Mouse (Mus musculus) heart, embryonic 15.5 days (tissue): ENCODE measurements around the gene Pak1. TPM values are rescaled to one million over a fixed set of nuclear protein-coding genes. Genes with fewer than 3 reads are reported as not detected.

Experiments used
- ATAC-seq: fragments of 200-750 bp; cut with Nextera tagmentation; replicated peaks from 2 replicates; pipeline ENCODE4 v1.8.0; 2017; ENCODE audit warnings: low read depth, moderate TSS enrichment; ENCODE audit not compliant: insufficient number of reproducible peaks, insufficient read depth, low FRiP score
- H3K27ac ChIP-seq: fragments of 300-500 bp; sonication (generic); 2 replicates; pipeline ENCODE4 v1.5.1; 2015; ENCODE audit warnings: mild to moderate bottlenecking, inconsistent platforms
- H3K27me3 ChIP-seq: fragments of 300-500 bp; sonication (generic); 2 replicates; pipeline ENCODE4 v1.6.1; 2015; ENCODE audit warnings: inconsistent platforms
- H3K36me3 ChIP-seq: fragments of 300-500 bp; sonication (generic); 2 replicates; pipeline ENCODE4 v1.6.1; 2015; ENCODE audit warnings: mild to moderate bottlenecking, inconsistent platforms
- H3K4me1 ChIP-seq: fragments of 300-500 bp; sonication (generic); replicated peaks from 2 replicates; pipeline ENCODE4 v1.6.1; 2015; ENCODE audit warnings: inconsistent platforms
- H3K4me2 ChIP-seq: fragments of 300-500 bp; sonication (generic); 2 replicates; pipeline ENCODE4 v1.6.1; 2015; ENCODE audit warnings: inconsistent platforms, mild to moderate bottlenecking, moderate library complexity
- H3K4me3 ChIP-seq: fragments of 300-500 bp; sonication (generic); 2 replicates; pipeline ENCODE4 v1.5.1; 2015; ENCODE audit warnings: mild to moderate bottlenecking, inconsistent platforms
- H3K9ac ChIP-seq: fragments of 300-500 bp; sonication (generic); 2 replicates; pipeline ENCODE4 v1.6.1; 2015; ENCODE audit warnings: mild to moderate bottlenecking, inconsistent platforms
- H3K9me3 ChIP-seq: fragments of 300-500 bp; sonication (generic); replicated peaks from 2 replicates; pipeline ENCODE4 v1.6.1; 2016; ENCODE audit warnings: inconsistent platforms
- WGBS: fragments of 180-500 bp; shearing (Covaris S2); methylation state at CpG from one replicate; pipeline ENCODE4 v1.1.7; 2015; ENCODE audit warnings: mixed read lengths; 5-methylcytosine and 5-hydroxymethylcytosine counted together
- polyA plus RNA-seq: library from polyadenylated mRNA; unstranded; fragments of >200 nt; fragmentation: Nextera tagmentation; extraction: Ambion mirVana; gene quantifications from 2 replicates; pipeline ENCODE4 v1.2.1, GENCODE M21; 2015

Pak1 gene
- polyA plus RNA-seq, 1 experiment from 2014 or later: 2.7 TPM

- 77% methylated on average over 5 of the region's 5 CpGs for WGBS
- H3K9ac ChIP-seq: no peak overlapping the region
- H3K9me3 ChIP-seq: no peaks in the 10 kb centered on the region
- no peak overlapping the region for H3K4me3 ChIP-seq
- no peaks in the 10 kb centered on the region for H3K36me3 ChIP-seq
- H3K27me3 ChIP-seq: no peaks in the 10 kb centered on the region
- ATAC-seq: no peak
- H3K4me2 ChIP-seq: no peak overlapping the region
- H3K4me1 ChIP-seq: peaks cover 2% of the 10 kb centered on the region; the same call in 1 of the 2 replicates
- no peak overlapping the region for H3K27ac ChIP-seq
Measured at GRCm38 (mm10) chr7:97867866-97868265, 79.5 kb downstream of the Pak1 start.

DNA sequence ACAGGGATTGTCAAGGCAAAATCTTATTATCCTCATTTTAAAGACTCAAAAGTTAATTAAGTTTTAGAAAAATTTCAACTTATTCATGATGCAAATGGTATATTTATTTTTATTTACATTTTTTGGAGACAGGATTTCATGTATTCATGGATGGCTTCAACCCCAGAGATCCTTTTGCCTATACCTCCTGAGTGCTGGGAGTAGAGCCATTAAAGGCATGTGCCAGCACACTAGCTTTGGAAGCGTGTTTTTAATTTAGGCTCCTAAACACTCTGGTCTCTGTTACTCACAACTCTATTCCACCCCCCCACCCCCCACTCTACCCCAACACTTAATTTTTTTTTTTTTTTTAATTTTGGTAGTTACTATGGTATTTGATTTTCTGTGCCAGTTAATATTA lies 80.4 kb downstream of the Pak1 start:
- H3K9me3 ChIP-seq: no peaks in the 10 kb centered on the region
- no peaks in the 10 kb centered on the region for H3K36me3 ChIP-seq
- no peak overlapping the region for H3K4me2 ChIP-seq
- ATAC-seq: no peak
- H3K9ac ChIP-seq: no peak overlapping the region
- no peaks in the 10 kb centered on the region for H3K27me3 ChIP-seq
- H3K4me1 ChIP-seq: peaks cover 2% of the 10 kb centered on the region; the same call in 1 of the 2 replicates
- H3K4me3 ChIP-seq: no peak overlapping the region
- WGBS: 85% methylated on average over 1 of the region's 1 CpGs
- no peak overlapping the region for H3K27ac ChIP-seq

DNA sequence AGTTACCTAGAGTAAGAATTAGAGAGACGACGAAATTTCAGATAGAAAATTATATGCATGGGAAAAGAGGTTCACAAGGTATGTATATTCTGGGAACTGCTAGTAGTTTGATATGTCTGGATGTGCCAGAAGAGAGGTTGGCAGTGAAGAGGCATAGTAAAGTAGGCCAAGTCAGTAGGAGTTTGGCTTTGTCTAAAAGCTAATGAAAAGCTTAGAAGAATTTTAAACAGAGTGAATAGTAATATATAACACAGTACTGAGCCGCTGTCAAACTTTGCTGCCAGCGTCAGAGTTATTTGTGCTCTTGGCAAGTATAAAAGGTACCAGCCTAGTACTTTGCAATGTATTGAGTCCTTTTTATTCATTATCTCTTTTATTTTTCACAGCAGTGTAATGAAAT lies 84.1 kb downstream of the Pak1 start:
- Histone ChIP-seq H3K4me2 (no peak overlapping the region), H3K4me1 (no peaks in the 10 kb centered on the region), H3K27ac (no peak overlapping the region), H3K9me3 (no peaks in the 10 kb centered on the region), H3K9ac (no peak overlapping the region), H3K27me3 (no peaks in the 10 kb centered on the region), H3K36me3 (no peaks in the 10 kb centered on the region), H3K4me3 (no peak overlapping the region)
- WGBS: 90% methylated on average over 4 of the region's 4 CpGs
- ATAC-seq: no peak

GRCm38 (mm10) chr7:97873317-97873716 lies 85.0 kb downstream of the Pak1 start:
- H3K4me1 ChIP-seq: no peaks in the 10 kb centered on the region
- H3K4me2 ChIP-seq: no peak overlapping the region
- H3K4me3 ChIP-seq: no peak overlapping the region
- no peaks in the 10 kb centered on the region for H3K27me3 ChIP-seq
- no peak for ATAC-seq
- H3K9ac ChIP-seq: no peak overlapping the region
- no peak overlapping the region for H3K27ac ChIP-seq
- no peaks in the 10 kb centered on the region for H3K36me3 ChIP-seq
- H3K9me3 ChIP-seq: no peaks in the 10 kb centered on the region

DNA sequence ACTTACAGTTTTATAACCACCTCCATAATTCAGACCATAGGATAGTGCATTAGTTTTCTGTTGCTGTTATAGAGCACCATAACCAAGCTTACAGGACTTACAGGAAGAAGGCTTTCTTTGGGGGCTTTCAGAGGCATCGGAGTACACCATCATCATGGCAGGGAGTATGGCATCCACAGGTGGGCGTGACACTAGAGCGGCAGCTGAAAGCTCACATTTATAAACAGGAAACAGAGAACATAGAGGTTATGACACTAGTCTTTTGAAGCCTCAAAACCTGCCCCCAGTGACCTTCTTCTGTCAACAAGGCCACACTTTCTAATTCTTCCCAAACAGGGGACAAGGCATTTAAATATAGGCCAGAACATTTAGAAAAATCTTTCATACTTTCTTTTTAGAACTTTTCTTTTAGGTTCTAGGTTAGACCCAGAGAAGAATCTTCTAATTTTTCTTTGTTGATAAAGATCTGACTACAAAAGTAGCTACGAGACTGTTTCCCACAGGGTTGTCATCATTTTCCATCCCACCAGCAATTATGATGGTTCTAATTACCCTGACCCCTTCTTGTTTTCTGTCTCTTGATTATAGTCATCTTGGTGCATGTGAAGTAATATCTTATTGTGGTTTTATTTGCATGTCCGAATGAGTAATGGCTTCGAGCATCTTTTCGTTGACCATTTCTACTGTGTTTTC lies 89.7 kb downstream of the Pak1 start:
- WGBS: 81% methylated on average over 7 of the region's 7 CpGs
- no peak for ATAC-seq
- no peaks in the 10 kb centered on the region for H3K27me3 ChIP-seq
- H3K4me2 ChIP-seq: no peak overlapping the region
- no peaks in the 10 kb centered on the region for H3K9me3 ChIP-seq
- H3K36me3 ChIP-seq: no peaks in the 10 kb centered on the region
- no peaks in the 10 kb centered on the region for H3K4me1 ChIP-seq
- no peak overlapping the region for H3K9ac ChIP-seq
- no peak overlapping the region for H3K27ac ChIP-seq
- no peak overlapping the region for H3K4me3 ChIP-seq

GRCm38 (mm10) chr7:97911646-97912045 lies 123.3 kb downstream of the Pak1 start:
- Histone ChIP-seq H3K9me3 (no peaks in the 10 kb centered on the region), H3K4me1 (peaks cover 9% of the 10 kb centered on the region; the same call in 1 of the 2 replicates), H3K36me3 (no peaks in the 10 kb centered on the region), H3K4me2 (no peak overlapping the region), H3K27me3 (no peaks in the 10 kb centered on the region), H3K4me3 (no peak overlapping the region), H3K27ac (peak overlapping the region; percentile 65), H3K9ac (no peak overlapping the region)
- WGBS: 29% methylated on average over 3 of the region's 3 CpGs
- ATAC-seq: no peak

GRCm38 (mm10) chr7:97914833-97915516 lies 126.6 kb downstream of the Pak1 start:
- Histone ChIP-seq H3K4me1 (peaks cover 9% of the 10 kb centered on the region; the same call in 1 of the 2 replicates), H3K9ac (no peak overlapping the region), H3K27ac (no peak overlapping the region), H3K27me3 (no peaks in the 10 kb centered on the region), H3K4me3 (no peak overlapping the region), H3K9me3 (no peaks in the 10 kb centered on the region), H3K36me3 (no peaks in the 10 kb centered on the region), H3K4me2 (no peak overlapping the region)
- WGBS: 73% methylated on average over 2 of the region's 2 CpGs
- no peak for ATAC-seq

DNA sequence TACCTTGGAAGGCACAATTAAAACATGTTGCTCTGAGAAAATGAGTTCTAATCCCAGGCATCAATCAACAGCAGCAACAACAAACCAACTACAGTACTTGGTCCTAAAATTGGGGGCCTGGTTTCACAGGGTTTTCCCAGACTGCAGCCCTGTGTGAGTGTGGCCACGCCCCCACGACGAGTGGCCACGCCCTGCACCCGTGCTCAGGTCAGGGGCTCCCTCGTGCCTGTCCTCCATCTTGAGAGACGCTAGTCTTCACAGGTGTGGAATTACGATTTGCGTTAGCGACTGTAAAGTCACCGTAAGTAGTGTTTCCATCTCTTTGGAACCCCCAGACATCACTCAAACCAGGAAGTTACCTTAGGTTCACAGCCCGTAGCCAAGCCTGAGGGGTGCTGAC lies 131.4 kb downstream of the Pak1 start, which contains the start of gene Gdpd4:
Gene Gdpd4 (plus strand): TSS at position 214 of the 400 bp plus-strand sequence.
- Histone ChIP-seq H3K9ac (no peak within 1 kb of the TSS), H3K9me3 (no peaks in the 10 kb centered on the region), H3K27me3 (no peaks in the 10 kb centered on the region), H3K36me3 (no peaks in the 10 kb centered on the region), H3K4me2 (no peak within 1 kb of the TSS), H3K4me1 (no peaks in the 10 kb centered on the region), H3K4me3 (no peak within 1 kb of the TSS), H3K27ac (no peak within 1 kb of the TSS)
- WGBS: 75% methylated on average over 12 of the region's 12 CpGs
- ATAC-seq: no peak

DNA sequence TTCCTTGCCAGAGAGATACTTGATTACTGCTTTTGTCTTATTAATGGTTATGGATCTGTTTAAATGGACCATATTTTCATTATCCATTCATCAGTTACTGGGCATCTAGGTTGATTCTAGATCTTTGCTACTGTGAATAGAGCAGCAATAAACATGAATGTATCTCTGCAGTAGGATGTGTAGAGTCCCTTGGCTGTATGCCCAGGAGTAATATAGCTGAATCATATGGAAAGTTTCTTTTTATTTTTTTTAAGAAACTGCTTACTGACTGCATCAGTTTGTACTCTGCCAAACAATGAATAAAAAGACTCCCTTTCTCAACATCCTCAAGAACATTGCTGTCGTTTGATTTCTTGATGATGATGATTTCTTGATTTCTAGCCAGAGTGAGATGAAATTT lies 137.5 kb downstream of the Pak1 start:
- 41% methylated on average over 1 of the region's 1 CpGs for WGBS
- no peak for ATAC-seq

DNA sequence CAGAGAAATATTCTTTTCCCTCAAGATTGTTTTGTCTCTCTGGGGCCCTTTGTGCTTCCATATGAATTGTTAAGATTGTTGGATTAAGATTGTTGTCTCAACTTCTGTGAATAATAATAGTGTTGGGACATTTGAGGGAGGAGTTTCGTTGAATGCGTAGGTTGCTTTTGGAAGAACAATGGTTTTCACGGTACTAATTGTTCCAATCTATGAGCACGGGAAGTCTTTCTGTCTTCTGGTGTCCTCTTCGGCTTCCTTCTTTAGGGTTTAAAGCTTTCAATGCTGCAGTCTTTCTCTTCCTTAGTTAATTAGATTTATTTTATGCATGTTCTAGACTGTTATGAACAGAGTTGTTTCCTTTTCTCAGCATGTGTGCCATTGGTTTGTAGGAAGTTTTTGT lies 138.6 kb downstream of the Pak1 start:
- Histone ChIP-seq H3K9ac (no peak overlapping the region), H3K4me3 (no peak overlapping the region), H3K27me3 (no peaks in the 10 kb centered on the region), H3K27ac (no peak overlapping the region), H3K4me2 (no peak overlapping the region), H3K9me3 (no peaks in the 10 kb centered on the region), H3K4me1 (no peaks in the 10 kb centered on the region), H3K36me3 (no peaks in the 10 kb centered on the region)
- ATAC-seq: no peak
- WGBS: 81% methylated on average over 5 of the region's 5 CpGs

More for the DNA sequence above, 137.5 kb downstream of the Pak1 start:
- H3K4me2 ChIP-seq: no peak overlapping the region
- H3K9ac ChIP-seq: no peak overlapping the region
- no peak overlapping the region for H3K27ac ChIP-seq
- no peak overlapping the region for H3K4me3 ChIP-seq
- H3K36me3 ChIP-seq: no peaks in the 10 kb centered on the region
- no peaks in the 10 kb centered on the region for H3K27me3 ChIP-seq
- no peaks in the 10 kb centered on the region for H3K9me3 ChIP-seq
- H3K4me1 ChIP-seq: no peaks in the 10 kb centered on the region

GRCm38 (mm10) chr7:97944485-97944884 lies 156.1 kb downstream of the Pak1 start:
- H3K9ac ChIP-seq: no peak overlapping the region
- H3K9me3 ChIP-seq: no peaks in the 10 kb centered on the region
- no peak overlapping the region for H3K4me3 ChIP-seq
- H3K36me3 ChIP-seq: no peaks in the 10 kb centered on the region
- no peaks in the 10 kb centered on the region for H3K4me1 ChIP-seq
- ATAC-seq: no peak
- WGBS: 79% methylated on average over 1 of the region's 1 CpGs
- no peak overlapping the region for H3K27ac ChIP-seq
- H3K27me3 ChIP-seq: no peaks in the 10 kb centered on the region
- H3K4me2 ChIP-seq: no peak overlapping the region
